Mouse (Mus musculus) heart, embryonic 15.5 days (tissue): ENCODE measurements around the gene Pgr. TPM values are rescaled to one million over a fixed set of nuclear protein-coding genes. Genes with fewer than 3 reads are reported as not detected.
A peak's percentile ranks its signal among the peaks of the same experiment; 100 is the strongest.

Source experiments
- ATAC-seq: fragments of 200-750 bp; cut with Nextera tagmentation; replicated peaks from 2 replicates; pipeline ENCODE4 v1.8.0; 2017; ENCODE audit warnings: low read depth, moderate TSS enrichment; ENCODE audit not compliant: insufficient number of reproducible peaks, insufficient read depth, low FRiP score
- H3K27ac ChIP-seq: fragments of 300-500 bp; sonication (generic); 2 replicates; pipeline ENCODE4 v1.5.1; 2015; ENCODE audit warnings: mild to moderate bottlenecking, inconsistent platforms
- H3K27me3 ChIP-seq: fragments of 300-500 bp; sonication (generic); 2 replicates; pipeline ENCODE4 v1.6.1; 2015; ENCODE audit warnings: inconsistent platforms
- H3K36me3 ChIP-seq: fragments of 300-500 bp; sonication (generic); 2 replicates; pipeline ENCODE4 v1.6.1; 2015; ENCODE audit warnings: mild to moderate bottlenecking, inconsistent platforms
- H3K4me1 ChIP-seq: fragments of 300-500 bp; sonication (generic); replicated peaks from 2 replicates; pipeline ENCODE4 v1.6.1; 2015; ENCODE audit warnings: inconsistent platforms
- H3K4me2 ChIP-seq: fragments of 300-500 bp; sonication (generic); 2 replicates; pipeline ENCODE4 v1.6.1; 2015; ENCODE audit warnings: inconsistent platforms, mild to moderate bottlenecking, moderate library complexity
- H3K4me3 ChIP-seq: fragments of 300-500 bp; sonication (generic); 2 replicates; pipeline ENCODE4 v1.5.1; 2015; ENCODE audit warnings: mild to moderate bottlenecking, inconsistent platforms
- H3K9ac ChIP-seq: fragments of 300-500 bp; sonication (generic); 2 replicates; pipeline ENCODE4 v1.6.1; 2015; ENCODE audit warnings: mild to moderate bottlenecking, inconsistent platforms
- H3K9me3 ChIP-seq: fragments of 300-500 bp; sonication (generic); replicated peaks from 2 replicates; pipeline ENCODE4 v1.6.1; 2016; ENCODE audit warnings: inconsistent platforms
- WGBS: fragments of 180-500 bp; shearing (Covaris S2); methylation state at CpG from one replicate; pipeline ENCODE4 v1.1.7; 2015; ENCODE audit warnings: mixed read lengths; 5-methylcytosine and 5-hydroxymethylcytosine counted together
- polyA plus RNA-seq: library from polyadenylated mRNA; unstranded; fragments of >200 nt; fragmentation: Nextera tagmentation; extraction: Ambion mirVana; gene quantifications from 2 replicates; pipeline ENCODE4 v1.2.1, GENCODE M21; 2015

Pgr gene
- polyA plus RNA-seq: 0.05 and 0.16 TPM in 2 replicates

- H3K9ac ChIP-seq: peak within 1 kb of the TSS; percentile 11; the same call in 1 of the 2 replicates
- peak within 1 kb of the TSS; percentile 51 for H3K4me3 ChIP-seq
- peak within 1 kb of the TSS; percentile 91 for H3K4me2 ChIP-seq
- ATAC-seq: no peak
- H3K36me3 ChIP-seq: no peaks in the 10 kb centered on the region
- no peak within 1 kb of the TSS for H3K27ac ChIP-seq
- 1% methylated on average over 16 of the region's 16 CpGs for WGBS
- no peaks in the 10 kb centered on the region for H3K9me3 ChIP-seq
- H3K4me1 ChIP-seq: peaks cover 25% of the 10 kb centered on the region
- peaks cover 57% of the 10 kb centered on the region for H3K27me3 ChIP-seq
Measured at GRCm38 (mm10) chr9:8899616-8900202, at the start of gene Pgr. Pgr (plus strand) TSS chr9:8899833.

- 76% methylated on average over 2 of the region's 2 CpGs for WGBS
- ATAC-seq: no peak
Measured at GRCm38 (mm10) chr9:8857455-8857854, 42.2 kb upstream of the Pgr start.

GRCm38 (mm10) chr9:8868511-8868910 lies 31.1 kb upstream of the Pgr start:
- ATAC-seq: no peak
- Histone ChIP-seq H3K9ac (no peak overlapping the region), H3K36me3 (no peaks in the 10 kb centered on the region), H3K27ac (no peak overlapping the region), H3K9me3 (no peaks in the 10 kb centered on the region), H3K4me3 (no peak overlapping the region), H3K4me1 (no peaks in the 10 kb centered on the region), H3K4me2 (no peak overlapping the region), H3K27me3 (no peaks in the 10 kb centered on the region)
- WGBS: 87% methylated on average over 2 of the region's 2 CpGs

More at GRCm38 (mm10) chr9:8857455-8857854, 42.2 kb upstream of the Pgr start:
- H3K27ac ChIP-seq: no peak overlapping the region
- no peak overlapping the region for H3K4me3 ChIP-seq
- H3K9me3 ChIP-seq: no peaks in the 10 kb centered on the region
- no peak overlapping the region for H3K4me2 ChIP-seq
- H3K27me3 ChIP-seq: no peaks in the 10 kb centered on the region
- H3K4me1 ChIP-seq: no peaks in the 10 kb centered on the region
- no peaks in the 10 kb centered on the region for H3K36me3 ChIP-seq
- H3K9ac ChIP-seq: no peak overlapping the region

GRCm38 (mm10) chr9:8895205-8895604 lies 4.4 kb upstream of the Pgr start:
- peaks cover 21% of the 10 kb centered on the region for H3K27me3 ChIP-seq
- H3K4me3 ChIP-seq: no peak overlapping the region
- no peak overlapping the region for H3K9ac ChIP-seq
- WGBS: 62% methylated on average over 5 of the region's 5 CpGs
- no peaks in the 10 kb centered on the region for H3K36me3 ChIP-seq
- H3K4me1 ChIP-seq: peaks cover 7% of the 10 kb centered on the region
- ATAC-seq: no peak
- H3K9me3 ChIP-seq: no peaks in the 10 kb centered on the region
- no peak overlapping the region for H3K4me2 ChIP-seq
- H3K27ac ChIP-seq: no peak overlapping the region

GRCm38 (mm10) chr9:8900203-8901012 lies 775 bp downstream of the Pgr start:
- WGBS: under 1% methylated on average over 41 of the region's 41 CpGs
- no peak overlapping the region for H3K27ac ChIP-seq
- H3K4me3 ChIP-seq: peak overlapping the region; percentile 51
- peak overlapping the region; percentile 11; the same call in 1 of the 2 replicates for H3K9ac ChIP-seq
- peak overlapping the region; percentile 91 for H3K4me2 ChIP-seq
- H3K4me1 ChIP-seq: peaks cover 25% of the 10 kb centered on the region
- H3K27me3 ChIP-seq: peaks cover 60% of the 10 kb centered on the region
- no peaks in the 10 kb centered on the region for H3K9me3 ChIP-seq
- ATAC-seq: 0 out of 2 replicates have a peak, but pooled peaks have one; percentile 29
- H3K36me3 ChIP-seq: no peaks in the 10 kb centered on the region

DNA sequence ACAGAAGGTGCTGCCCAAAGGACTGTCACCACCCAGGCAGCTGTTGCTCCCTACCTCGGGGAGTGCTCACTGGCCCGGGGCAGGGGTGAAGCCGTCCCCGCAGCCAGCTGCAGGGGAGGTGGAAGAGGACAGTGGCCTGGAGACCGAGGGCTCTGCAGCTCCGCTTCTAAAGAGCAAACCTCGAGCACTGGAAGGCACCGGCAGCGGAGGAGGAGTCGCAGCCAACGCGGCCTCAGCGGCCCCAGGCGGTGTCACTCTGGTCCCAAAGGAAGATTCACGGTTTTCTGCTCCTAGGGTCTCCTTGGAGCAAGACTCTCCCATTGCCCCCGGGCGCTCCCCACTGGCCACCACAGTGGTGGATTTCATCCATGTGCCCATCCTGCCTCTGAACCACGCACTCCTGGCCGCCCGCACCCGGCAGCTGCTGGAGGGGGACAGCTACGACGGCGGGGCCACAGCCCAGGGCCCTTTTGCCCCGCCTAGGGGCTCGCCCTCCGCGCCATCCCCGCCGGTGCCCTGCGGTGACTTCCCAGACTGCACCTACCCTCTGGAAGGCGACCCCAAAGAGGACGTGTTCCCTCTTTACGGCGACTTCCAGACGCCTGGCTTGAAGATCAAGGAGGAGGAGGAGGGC lies 1.5 kb downstream of the Pgr start:
- H3K9me3 ChIP-seq: no peaks in the 10 kb centered on the region
- 0 out of 2 replicates have a peak, but pooled peaks have one; percentile 21 for ATAC-seq
- peak overlapping the region; percentile 12; the same call in 1 of the 2 replicates for H3K9ac ChIP-seq
- H3K4me3 ChIP-seq: peak overlapping the region; percentile 51
- WGBS: 1% methylated on average over 36 of the region's 36 CpGs
- peaks cover 60% of the 10 kb centered on the region for H3K27me3 ChIP-seq
- no peak overlapping the region for H3K27ac ChIP-seq
- H3K4me2 ChIP-seq: peak overlapping the region; percentile 91
- H3K4me1 ChIP-seq: peaks cover 25% of the 10 kb centered on the region
- no peaks in the 10 kb centered on the region for H3K36me3 ChIP-seq

DNA sequence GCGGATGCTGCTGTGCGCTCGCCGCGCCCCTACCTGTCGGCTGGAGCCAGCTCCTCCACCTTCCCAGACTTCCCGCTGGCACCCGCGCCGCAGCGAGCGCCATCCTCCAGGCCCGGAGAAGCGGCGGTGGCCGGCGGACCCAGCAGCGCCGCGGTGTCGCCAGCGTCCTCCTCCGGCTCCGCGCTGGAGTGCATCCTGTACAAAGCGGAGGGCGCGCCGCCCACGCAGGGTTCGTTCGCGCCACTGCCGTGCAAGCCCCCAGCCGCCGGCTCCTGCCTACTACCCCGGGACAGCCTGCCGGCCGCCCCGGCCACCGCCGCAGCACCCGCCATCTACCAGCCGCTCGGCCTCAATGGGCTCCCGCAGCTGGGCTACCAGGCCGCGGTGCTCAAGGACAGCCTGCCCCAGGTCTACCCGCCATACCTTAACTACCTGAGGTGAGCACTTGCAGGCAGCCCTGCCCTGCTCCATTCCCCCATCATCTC lies 2.1 kb downstream of the Pgr start:
- H3K27me3 ChIP-seq: peaks cover 60% of the 10 kb centered on the region
- WGBS: under 1% methylated on average over 43 of the region's 49 CpGs
- peaks cover 25% of the 10 kb centered on the region for H3K4me1 ChIP-seq
- peak overlapping the region; percentile 91 for H3K4me2 ChIP-seq
- H3K9me3 ChIP-seq: no peaks in the 10 kb centered on the region
- H3K36me3 ChIP-seq: no peaks in the 10 kb centered on the region
- no peak overlapping the region for H3K27ac ChIP-seq
- H3K9ac ChIP-seq: 0 out of 2 replicates have a peak overlapping the region, but pooled peaks have one; percentile 12
- ATAC-seq: peak; percentile 47; the same call in 1 of the 2 replicates
- H3K4me3 ChIP-seq: peak overlapping the region; percentile 51

- H3K27ac ChIP-seq: no peak overlapping the region
- no peak overlapping the region for H3K9ac ChIP-seq
- 34% methylated on average over 3 of the region's 3 CpGs for WGBS
- H3K4me3 ChIP-seq: peak overlapping the region; percentile 51; the same call in 1 of the 2 replicates
- H3K4me1 ChIP-seq: peaks cover 25% of the 10 kb centered on the region
- no peaks in the 10 kb centered on the region for H3K36me3 ChIP-seq
- no peaks in the 10 kb centered on the region for H3K9me3 ChIP-seq
- no peak for ATAC-seq
- peak overlapping the region; percentile 91 for H3K4me2 ChIP-seq
- peaks cover 60% of the 10 kb centered on the region for H3K27me3 ChIP-seq
Measured at GRCm38 (mm10) chr9:8902277-8902676, 2.6 kb downstream of the Pgr start.

DNA sequence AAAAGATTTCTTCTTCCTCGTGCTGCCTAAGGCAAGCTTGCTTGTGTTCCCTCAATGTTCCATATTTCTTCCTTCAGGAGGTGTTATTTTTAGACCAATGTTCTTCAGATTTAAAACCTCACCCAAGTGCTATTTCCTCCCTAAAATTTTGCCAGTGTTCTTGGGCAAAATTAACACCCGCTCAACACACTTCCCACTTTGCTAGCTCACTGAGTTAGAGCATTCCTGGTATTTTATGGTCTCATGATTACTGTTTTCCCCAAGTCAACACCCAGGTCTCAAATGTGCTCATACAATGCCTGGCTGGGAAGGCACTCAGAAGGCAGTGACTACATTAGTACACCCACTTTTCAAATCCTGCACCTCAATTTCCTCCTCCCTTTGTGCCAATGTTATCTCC lies 27.9 kb downstream of the Pgr start:
- H3K4me3 ChIP-seq: no peak overlapping the region
- no peak for ATAC-seq
- no peak overlapping the region for H3K4me2 ChIP-seq
- 81% methylated on average over 2 of the region's 2 CpGs for WGBS
- no peak overlapping the region for H3K9ac ChIP-seq
- H3K27ac ChIP-seq: no peak overlapping the region
- no peaks in the 10 kb centered on the region for H3K4me1 ChIP-seq
- no peaks in the 10 kb centered on the region for H3K27me3 ChIP-seq
- H3K9me3 ChIP-seq: no peaks in the 10 kb centered on the region
- H3K36me3 ChIP-seq: no peaks in the 10 kb centered on the region

DNA sequence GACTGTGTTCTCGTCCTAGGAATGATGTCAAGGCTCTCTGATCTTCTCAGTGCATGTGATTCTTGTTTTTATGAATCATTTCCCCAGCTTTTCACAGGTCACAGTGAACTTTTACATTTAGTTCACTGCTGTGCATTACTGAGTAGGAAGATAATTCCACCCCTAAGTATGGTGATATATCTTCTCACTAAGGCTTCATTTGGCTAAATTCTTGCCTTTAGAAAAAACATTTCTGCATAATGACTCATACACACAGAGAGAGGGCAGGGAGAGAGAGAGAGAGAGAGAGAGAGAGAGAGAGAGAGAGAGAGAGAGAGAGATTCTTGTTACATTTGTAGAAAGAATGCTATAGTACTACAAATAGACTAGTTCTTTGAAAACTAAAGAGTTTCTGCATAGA lies 38.1 kb downstream of the Pgr start:
- WGBS: 13% methylated on average over 1 of the region's 1 CpGs
- ATAC-seq: no peak

GRCm38 (mm10) chr9:8953306-8953705 lies 53.7 kb downstream of the Pgr start:
- H3K4me1 ChIP-seq: no peaks in the 10 kb centered on the region
- no peak for ATAC-seq
- H3K36me3 ChIP-seq: no peaks in the 10 kb centered on the region
- no peak overlapping the region for H3K27ac ChIP-seq
- H3K4me3 ChIP-seq: no peak overlapping the region
- no peak overlapping the region for H3K9ac ChIP-seq
- H3K27me3 ChIP-seq: no peaks in the 10 kb centered on the region
- no peaks in the 10 kb centered on the region for H3K9me3 ChIP-seq
- no peak overlapping the region for H3K4me2 ChIP-seq

More for the DNA sequence above, 38.1 kb downstream of the Pgr start:
- Histone ChIP-seq H3K4me2 (no peak overlapping the region), H3K4me3 (no peak overlapping the region), H3K9ac (no peak overlapping the region), H3K36me3 (no peaks in the 10 kb centered on the region), H3K9me3 (no peaks in the 10 kb centered on the region), H3K27ac (no peak overlapping the region), H3K4me1 (no peaks in the 10 kb centered on the region), H3K27me3 (no peaks in the 10 kb centered on the region)
